Mouse (Mus musculus) midbrain, embryonic 10.5 days (tissue): Measurements from ENCODE around the gene Spem1. TPM values are rescaled to one million over a fixed set of nuclear protein-coding genes. Genes with fewer than 3 reads are reported as not detected.

Experiments
- DNase-seq: peaks from one replicate; pipeline ENCODE4 v3.0.0-alpha.2; 2017; ENCODE audit warnings: low spot score
- H3K27ac ChIP-seq: fragments of 300-500 bp; sonication (generic); replicated peaks from 2 replicates; pipeline ENCODE4 v1.5.1; 2016; ENCODE audit warnings: mild to moderate bottlenecking
- H3K27me3 ChIP-seq: fragments of 300-500 bp; sonication (generic); 2 replicates; pipeline ENCODE4 v1.6.1; 2016; ENCODE audit warnings: low read depth, mild to moderate bottlenecking; ENCODE audit not compliant: poor library complexity, severe bottlenecking
- H3K36me3 ChIP-seq: fragments of 300-500 bp; sonication (generic); 2 replicates; pipeline ENCODE4 v1.6.1; 2016; ENCODE audit warnings: mild to moderate bottlenecking, moderate library complexity
- H3K4me1 ChIP-seq: fragments of 300-500 bp; sonication (generic); 2 replicates; pipeline ENCODE4 v1.6.1; 2016
- H3K4me3 ChIP-seq: fragments of 300-500 bp; sonication (generic); 2 replicates; pipeline ENCODE4 v1.5.1; 2016; ENCODE audit warnings: mild to moderate bottlenecking, moderate library complexity
- H3K9me3 ChIP-seq: fragments of 300-500 bp; sonication (generic); replicated peaks from 2 replicates; pipeline ENCODE4 v1.6.1; 2016; ENCODE audit warnings: mild to moderate bottlenecking
- WGBS: fragments of 180-500 bp; shearing (Covaris S2); methylation state at CpG from one replicate; pipeline ENCODE4 v1.1.7; 2016; 5-methylcytosine and 5-hydroxymethylcytosine counted together
- polyA plus RNA-seq: library from polyadenylated mRNA; unstranded; fragments of >200 nt; fragmentation: Nextera tagmentation; extraction: Ambion mirVana; gene quantifications from 2 replicates; pipeline ENCODE4 v1.2.1, GENCODE M21; 2016

The Spem1 gene
- polyA plus RNA-seq, 1 experiment from 2014 or later = 0.19 TPM

DNA sequence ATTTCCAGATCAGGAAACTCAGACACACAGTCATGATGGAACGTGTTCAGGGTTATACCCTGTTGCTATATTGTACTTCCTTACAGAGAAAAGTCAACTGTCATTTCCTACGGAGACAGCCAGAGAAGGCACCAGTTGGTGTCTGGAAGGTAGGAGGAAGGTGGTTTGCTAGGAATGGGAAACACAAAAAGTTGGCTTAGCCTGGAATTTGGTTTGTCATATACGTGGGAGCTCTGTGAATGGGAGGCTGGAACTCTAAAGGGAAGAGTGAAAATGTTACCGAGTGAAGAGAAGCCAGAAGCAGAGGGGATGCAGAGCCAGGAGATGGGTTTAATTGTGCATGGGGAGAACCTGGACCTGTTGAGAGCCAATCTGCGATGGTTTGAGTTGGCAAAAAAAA, 30.6 kb downstream of the Spem1 start:
- Histone ChIP-seq H3K27me3 (peaks cover 35% of the 10 kb centered on the region), H3K9me3 (no peaks in the 10 kb centered on the region), H3K27ac (no peak overlapping the region), H3K4me1 (peaks cover 20% of the 10 kb centered on the region), H3K36me3 (no peaks in the 10 kb centered on the region), H3K4me3 (no peak overlapping the region)
- DNase-seq = no peak
- WGBS = 77% methylated on average over 5 of the region's 5 CpGs

DNA sequence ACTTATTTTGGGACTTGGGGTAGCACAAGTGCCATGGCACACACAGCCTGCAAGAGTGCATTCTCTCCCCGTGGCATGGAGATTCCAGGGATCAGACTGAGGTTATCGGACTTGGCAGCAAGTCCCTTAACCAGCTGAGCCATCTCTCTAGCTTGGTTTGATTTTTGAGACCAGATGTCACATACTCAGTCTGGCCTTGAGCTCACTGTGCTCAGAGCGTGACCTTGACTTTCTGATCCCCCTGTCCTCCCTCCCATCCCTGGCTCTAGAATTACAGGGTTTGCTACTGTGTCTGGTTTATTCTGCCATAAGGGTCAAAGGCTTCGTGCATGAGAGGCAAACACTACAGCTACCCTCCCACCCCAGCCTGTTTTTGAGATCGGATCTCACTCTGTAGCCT, 32.5 kb downstream of the Spem1 start:
- Histone ChIP-seq H3K9me3 (no peaks in the 10 kb centered on the region), H3K27ac (no peak overlapping the region), H3K36me3 (no peaks in the 10 kb centered on the region), H3K4me1 (0 out of 2 replicates have a peak, but pooled peaks cover 7% of the 10 kb centered on the region), H3K4me3 (no peak overlapping the region), H3K27me3 (peaks cover 23% of the 10 kb centered on the region)
- 75% methylated on average over 5 of the region's 5 CpGs for WGBS
- DNase-seq = no peak

DNA sequence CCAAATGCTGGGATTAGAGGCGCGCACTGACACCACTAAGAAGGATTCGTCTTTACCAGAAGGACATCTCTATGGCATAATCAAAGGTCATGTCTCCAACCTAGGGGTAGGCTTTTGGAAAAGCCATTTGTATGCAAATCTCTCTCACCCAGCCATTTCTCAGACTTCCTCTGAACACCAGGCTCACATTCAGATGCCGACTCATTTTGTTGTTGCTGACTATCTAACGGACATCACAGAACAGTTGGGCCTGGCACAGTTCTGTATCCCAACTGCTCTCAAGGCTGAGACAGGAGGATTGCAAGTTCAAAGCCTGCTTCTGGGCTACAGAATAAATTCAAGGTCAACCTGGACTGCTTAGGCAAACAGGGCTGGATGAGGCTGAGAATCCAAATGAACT, 34.7 kb downstream of the Spem1 start:
- Histone ChIP-seq H3K36me3 (no peaks in the 10 kb centered on the region), H3K27me3 (peaks cover 4% of the 10 kb centered on the region), H3K4me1 (no peaks in the 10 kb centered on the region), H3K4me3 (no peak overlapping the region), H3K9me3 (no peaks in the 10 kb centered on the region), H3K27ac (no peak overlapping the region)
- 80% methylated on average over 5 of the region's 5 CpGs for WGBS
- DNase-seq = no peak

DNA sequence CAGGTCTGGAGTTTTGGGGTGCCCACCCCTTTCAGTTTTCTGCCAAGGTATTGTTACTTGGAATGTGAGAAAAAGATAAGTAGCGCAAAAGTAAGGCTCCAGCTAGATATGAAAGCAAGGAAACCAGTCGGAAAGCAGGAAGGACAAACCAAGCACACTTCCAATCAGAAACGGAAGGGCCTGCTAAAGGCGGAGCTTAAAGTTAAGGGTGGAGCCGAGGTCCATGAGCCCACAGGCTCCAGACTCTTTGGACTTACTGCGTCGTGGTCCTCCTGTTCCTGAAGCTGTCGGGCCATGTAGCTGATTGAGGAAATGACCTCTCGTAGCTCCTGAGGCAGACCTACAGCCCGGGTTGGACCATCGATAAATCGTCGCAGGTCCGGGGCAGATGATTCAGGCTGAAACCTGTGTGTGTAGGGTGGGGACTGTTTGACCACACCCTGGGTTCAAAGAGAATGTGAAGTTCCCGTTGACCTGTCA, 37.1 kb downstream of the Spem1 start:
- Histone ChIP-seq H3K27ac (no peak overlapping the region), H3K27me3 (peaks cover 9% of the 10 kb centered on the region; the same call in 1 of the 2 replicates), H3K4me1 (no peaks in the 10 kb centered on the region), H3K36me3 (no peaks in the 10 kb centered on the region), H3K4me3 (peak overlapping the region; percentile 4; the same call in 1 of the 2 replicates), H3K9me3 (no peaks in the 10 kb centered on the region)
- WGBS = 41% methylated on average over 15 of the region's 15 CpGs
- no peak for DNase-seq

DNA sequence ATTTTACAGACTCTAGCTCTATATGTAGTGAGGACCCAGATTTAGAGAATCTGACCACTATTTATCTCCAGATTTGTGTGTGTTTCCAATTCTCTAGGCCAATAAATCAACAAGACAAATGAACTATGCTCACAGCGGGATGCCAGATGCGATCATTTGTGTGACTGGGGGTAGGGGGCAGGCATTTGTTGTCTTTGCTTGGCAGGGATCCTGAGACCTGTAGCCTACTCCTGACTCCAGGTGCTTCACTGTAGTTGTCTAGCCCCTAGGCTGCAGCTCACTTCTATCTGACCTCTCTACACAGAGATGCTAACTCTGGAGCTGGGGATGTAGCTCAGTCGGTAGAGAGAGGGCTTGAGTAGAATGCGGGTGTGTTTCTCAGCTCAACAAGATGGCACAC, 40.2 kb downstream of the Spem1 start:
- no peak for DNase-seq
- Histone ChIP-seq H3K27ac (no peak overlapping the region), H3K4me3 (no peak overlapping the region), H3K36me3 (no peaks in the 10 kb centered on the region), H3K9me3 (no peaks in the 10 kb centered on the region), H3K27me3 (peaks cover 39% of the 10 kb centered on the region), H3K4me1 (peaks cover 23% of the 10 kb centered on the region)
- 40% methylated on average over 4 of the region's 4 CpGs for WGBS

DNA sequence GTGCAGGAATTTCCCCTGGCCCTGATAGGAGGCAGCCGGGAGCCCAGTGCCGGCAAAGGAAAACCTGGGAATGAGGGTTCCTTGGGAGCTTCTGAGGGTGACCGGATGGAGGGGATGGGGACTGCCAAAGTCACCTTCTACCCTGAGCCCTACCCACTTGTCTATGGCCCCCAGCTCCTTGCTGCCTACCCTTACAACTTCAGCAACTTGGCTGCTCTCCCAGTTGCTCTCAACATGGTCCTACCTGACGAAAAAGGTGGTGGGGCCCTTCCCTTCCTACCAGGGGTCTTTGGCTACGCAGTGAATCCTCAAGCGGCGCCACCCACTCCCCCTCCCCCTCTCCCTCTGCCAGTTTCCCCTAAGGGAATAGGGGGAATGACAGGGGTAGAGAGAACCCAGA, 43.0 kb downstream of the Spem1 start:
- H3K27ac ChIP-seq = 0 out of 2 replicates have a peak overlapping the region, but pooled peaks have one; percentile 33
- no peaks in the 10 kb centered on the region for H3K9me3 ChIP-seq
- peaks cover 57% of the 10 kb centered on the region for H3K27me3 ChIP-seq
- no peak overlapping the region for H3K4me3 ChIP-seq
- 46% methylated on average over 7 of the region's 7 CpGs for WGBS
- H3K36me3 ChIP-seq = 0 out of 2 replicates have a peak, but pooled peaks cover 2% of the 10 kb centered on the region
- H3K4me1 ChIP-seq = peaks cover 23% of the 10 kb centered on the region
- no peak for DNase-seq

DNA sequence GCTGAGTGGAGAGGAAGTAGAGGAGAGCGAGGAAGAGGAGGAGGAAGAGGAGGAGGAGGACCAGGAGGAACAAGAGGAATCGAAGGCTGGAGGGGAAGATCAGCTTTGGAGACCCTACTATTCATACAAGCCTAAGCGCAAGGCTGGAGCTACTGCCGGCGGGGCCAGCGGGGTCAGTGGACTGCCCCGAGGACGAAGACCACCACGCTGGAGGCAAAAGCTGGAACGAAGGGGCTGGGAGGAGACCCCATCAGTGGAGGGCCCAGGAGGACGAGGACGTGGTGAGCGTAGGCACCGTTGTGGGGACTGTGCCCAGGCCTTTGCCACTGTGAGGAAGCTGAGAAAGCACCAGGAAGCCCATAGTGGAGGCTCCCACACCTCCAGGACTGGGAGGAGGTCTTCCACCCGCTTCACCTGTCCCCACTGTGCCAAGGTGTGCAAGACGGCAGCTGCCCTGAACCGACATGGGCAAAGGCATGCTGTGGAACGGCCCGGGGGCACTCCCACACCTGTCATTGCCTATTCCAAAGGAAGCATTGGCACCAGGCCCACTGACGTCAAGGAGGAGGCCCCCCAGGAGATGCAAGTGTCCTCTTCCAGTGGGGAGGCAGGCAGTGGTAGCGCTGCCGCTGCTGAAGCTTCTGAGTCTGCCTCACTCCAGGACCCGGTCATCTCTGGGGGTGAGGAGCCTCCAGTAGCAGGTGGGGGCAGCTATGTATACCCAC, 43.6 kb downstream of the Spem1 start:
- DNase-seq = no peak
- Histone ChIP-seq H3K4me1 (peaks cover 23% of the 10 kb centered on the region), H3K4me3 (no peak overlapping the region), H3K27ac (no peak overlapping the region), H3K36me3 (0 out of 2 replicates have a peak, but pooled peaks cover 2% of the 10 kb centered on the region), H3K9me3 (no peaks in the 10 kb centered on the region), H3K27me3 (peaks cover 57% of the 10 kb centered on the region)
- WGBS = 73% methylated on average over 23 of the region's 23 CpGs

DNA sequence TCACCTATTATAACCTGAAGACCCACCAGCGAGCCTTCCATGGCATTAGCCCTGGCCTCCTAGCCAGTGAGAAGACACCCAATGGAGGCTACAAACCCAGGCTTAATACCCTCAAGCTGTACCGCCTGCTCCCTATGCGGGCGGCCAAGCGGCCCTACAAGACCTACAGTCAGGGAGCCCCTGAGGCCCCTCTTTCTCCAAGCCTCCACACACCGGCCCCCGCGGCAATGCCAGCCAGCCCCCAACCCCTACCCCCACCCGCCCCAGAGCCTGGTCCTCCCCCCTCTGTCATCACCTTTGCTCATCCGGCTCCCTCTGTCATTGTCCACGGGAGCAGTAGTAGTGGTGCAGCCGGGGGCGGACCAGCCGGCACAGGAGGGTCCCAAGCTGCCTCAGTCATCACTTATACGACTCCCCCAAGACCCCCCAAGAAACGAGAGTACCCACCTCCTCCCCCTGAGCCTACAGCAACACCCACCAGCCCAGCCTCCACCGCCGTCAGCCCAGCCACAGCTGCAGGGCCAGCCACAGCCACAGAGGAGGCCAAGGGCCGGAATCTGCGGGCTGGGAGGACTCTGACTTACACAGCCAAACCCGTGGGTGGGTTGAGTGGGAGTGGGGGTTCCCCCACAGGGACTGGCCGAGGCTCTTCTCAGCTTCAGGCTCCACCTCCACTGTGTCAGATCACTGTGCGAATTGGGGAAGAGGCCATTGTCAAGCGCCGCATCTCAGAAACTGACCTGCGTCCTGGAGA, 44.3 kb downstream of the Spem1 start:
- peaks cover 23% of the 10 kb centered on the region for H3K4me1 ChIP-seq
- H3K4me3 ChIP-seq = no peak overlapping the region
- H3K36me3 ChIP-seq = 0 out of 2 replicates have a peak, but pooled peaks cover 2% of the 10 kb centered on the region
- no peaks in the 10 kb centered on the region for H3K9me3 ChIP-seq
- WGBS = 69% methylated on average over 26 of the region's 26 CpGs
- no peak overlapping the region for H3K27ac ChIP-seq
- H3K27me3 ChIP-seq = peaks cover 57% of the 10 kb centered on the region
- no peak for DNase-seq

DNA sequence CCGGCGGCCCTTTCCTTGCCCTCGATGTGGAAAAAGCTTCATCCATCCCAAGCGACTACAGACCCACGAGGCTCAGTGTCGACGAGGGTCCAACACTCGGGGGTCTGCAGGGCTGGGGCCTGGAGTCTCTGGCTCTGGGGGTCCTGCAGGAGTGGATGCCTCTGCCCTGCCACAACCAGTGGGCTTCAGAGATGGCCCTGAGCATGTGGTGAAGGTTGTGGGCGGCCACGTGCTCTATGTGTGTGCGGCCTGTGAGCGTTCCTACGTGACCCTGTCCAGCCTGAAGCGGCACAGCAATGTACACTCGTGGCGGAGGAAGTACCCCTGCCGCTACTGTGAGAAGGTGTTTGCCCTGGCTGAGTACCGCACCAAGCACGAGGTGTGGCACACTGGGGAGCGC, 45.5 kb downstream of the Spem1 start:
- Histone ChIP-seq H3K36me3 (0 out of 2 replicates have a peak, but pooled peaks cover 2% of the 10 kb centered on the region), H3K27me3 (peaks cover 49% of the 10 kb centered on the region), H3K9me3 (no peaks in the 10 kb centered on the region), H3K4me3 (no peak overlapping the region), H3K27ac (0 out of 2 replicates have a peak overlapping the region, but pooled peaks have one; percentile 9), H3K4me1 (peaks cover 23% of the 10 kb centered on the region)
- no peak for DNase-seq
- WGBS = 85% methylated on average over 20 of the region's 20 CpGs

DNA sequence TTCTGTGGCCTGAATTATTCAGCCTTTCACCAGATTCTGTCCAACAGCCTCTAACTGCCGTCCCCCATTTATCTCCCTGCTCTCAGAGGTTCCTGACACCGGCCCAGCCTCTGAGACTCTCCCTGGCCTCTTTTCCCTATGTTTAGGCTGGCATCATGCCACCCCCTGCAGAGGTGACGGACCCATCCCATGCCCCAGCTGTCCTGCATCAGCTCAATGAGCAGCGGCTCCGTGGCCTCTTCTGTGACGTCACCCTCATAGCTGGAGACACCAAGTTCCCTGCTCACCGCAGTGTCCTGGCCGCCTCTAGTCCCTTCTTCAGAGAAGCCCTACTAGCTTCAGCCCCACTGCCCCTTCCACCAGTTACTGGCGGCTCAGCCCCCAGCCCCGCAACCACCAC, 46.3 kb downstream of the Spem1 start:
- Histone ChIP-seq H3K27me3 (peaks cover 49% of the 10 kb centered on the region), H3K4me1 (peaks cover 23% of the 10 kb centered on the region), H3K27ac (peak overlapping the region; percentile 13; the same call in 1 of the 2 replicates), H3K9me3 (no peaks in the 10 kb centered on the region), H3K4me3 (no peak overlapping the region), H3K36me3 (0 out of 2 replicates have a peak, but pooled peaks cover 2% of the 10 kb centered on the region)
- WGBS = 70% methylated on average over 10 of the region's 10 CpGs
- DNase-seq = no peak

DNA sequence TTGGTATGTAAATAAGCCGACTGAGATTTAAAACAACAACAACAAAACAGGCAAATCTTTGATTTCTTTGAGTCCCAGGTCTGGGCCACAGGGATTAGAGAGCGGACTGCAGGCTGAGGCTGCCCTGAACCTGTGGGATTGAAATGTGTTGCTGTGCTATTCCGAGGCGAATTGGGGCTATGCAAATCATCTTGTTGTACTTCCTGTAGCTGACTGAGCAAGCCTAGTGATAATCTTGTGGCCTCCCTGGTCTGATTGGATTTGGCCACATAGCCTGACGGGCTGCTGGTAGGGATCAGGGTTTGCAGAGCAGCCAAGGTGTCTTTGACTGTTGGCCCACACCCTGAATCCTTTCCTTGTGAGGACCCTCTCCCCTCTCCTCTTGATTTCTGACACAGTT, 47.0 kb downstream of the Spem1 start:
- DNase-seq = no peak
- Histone ChIP-seq H3K27me3 (peaks cover 49% of the 10 kb centered on the region), H3K36me3 (0 out of 2 replicates have a peak, but pooled peaks cover 2% of the 10 kb centered on the region), H3K4me1 (peaks cover 23% of the 10 kb centered on the region), H3K27ac (no peak overlapping the region), H3K9me3 (no peaks in the 10 kb centered on the region), H3K4me3 (no peak overlapping the region)
- 58% methylated on average over 5 of the region's 5 CpGs for WGBS
